Mouse (Mus musculus): Measurements from ENCODE around the gene Perm1. TPM values are rescaled to one million over a fixed set of nuclear protein-coding genes. Genes with fewer than 3 reads are reported as not detected.

Perm1 gene
- polyA plus RNA-seq, 1 experiment from 2014 or later: 1.4 TPM

- no peak overlapping the region for H3K4me2 ChIP-seq (replicated peaks; ENCODE audit: low read depth, low read length)
- H3K9me3 ChIP-seq (ENCODE audit: control insufficient read depth, low read length): no peaks in the 10 kb centered on the region
- H3K9ac ChIP-seq (ENCODE audit: low read depth, low read length): no peak overlapping the region
- WGBS: 41% methylated on average over 18 of the region's 18 CpGs
- H3K4me3 ChIP-seq (ENCODE audit: low read depth, low read length): no peak overlapping the region
- no peak overlapping the region for H3K27ac ChIP-seq (ENCODE audit: low read depth, low read length)
- no peaks in the 10 kb centered on the region for H3K27me3 ChIP-seq (ENCODE audit: control insufficient read depth, insufficient read depth, low read length)
- DNase-seq (ENCODE audit: low spot score) (no peak), ATAC-seq (ENCODE audit: low FRiP score) (0 out of 2 replicates have a peak, but pooled peaks have one; percentile 15)
- no peaks in the 10 kb centered on the region for H3K4me1 ChIP-seq (replicated peaks; ENCODE audit: control insufficient read depth, insufficient read depth, low read length)
- H3K36me3 ChIP-seq (ENCODE audit: control insufficient read depth, insufficient read depth, low read length): peaks cover 18% of the 10 kb centered on the region; the same call in 1 of the 2 replicates
Measured at GRCm38 (mm10) chr4:156227752-156228392, 12.2 kb downstream of the Perm1 start.

- DNase-seq (ENCODE audit: low spot score) (no peak), ATAC-seq (ENCODE audit: low FRiP score) (0 out of 2 replicates have a peak, but pooled peaks have one; percentile 15)
- H3K4me3 ChIP-seq (ENCODE audit: low read depth, low read length): no peak overlapping the region
- 0 out of 2 replicates have a peak, but pooled peaks cover 1% of the 10 kb centered on the region for H3K4me1 ChIP-seq (replicated peaks; ENCODE audit: control insufficient read depth, insufficient read depth, low read length)
- H3K27ac ChIP-seq (ENCODE audit: low read depth, low read length): no peak overlapping the region
- 28% methylated on average over 12 of the region's 12 CpGs for WGBS
- H3K9me3 ChIP-seq (ENCODE audit: control insufficient read depth, low read length): no peaks in the 10 kb centered on the region
- no peaks in the 10 kb centered on the region for H3K27me3 ChIP-seq (ENCODE audit: control insufficient read depth, insufficient read depth, low read length)
- H3K4me2 ChIP-seq (replicated peaks; ENCODE audit: low read depth, low read length): no peak overlapping the region
- peaks cover 18% of the 10 kb centered on the region; the same call in 1 of the 2 replicates for H3K36me3 ChIP-seq (ENCODE audit: control insufficient read depth, insufficient read depth, low read length)
- H3K9ac ChIP-seq (ENCODE audit: low read depth, low read length): no peak overlapping the region
Measured at GRCm38 (mm10) chr4:156228393-156229024, 12.8 kb downstream of the Perm1 start.

GRCm38 (mm10) chr4:156234021-156234501, 18.4 kb downstream of the Perm1 start:
- H3K27ac ChIP-seq (ENCODE audit: low read depth, low read length): peak overlapping the region; percentile 74
- peak overlapping the region; percentile 87 for H3K4me2 ChIP-seq (replicated peaks; ENCODE audit: low read depth, low read length)
- DNase-seq (ENCODE audit: low spot score): peak; percentile 47
- peak; percentile 33; the same call in 1 of the 2 replicates for ATAC-seq (ENCODE audit: low FRiP score)
- H3K9me3 ChIP-seq (ENCODE audit: control insufficient read depth, low read length): no peaks in the 10 kb centered on the region
- H3K9ac ChIP-seq (ENCODE audit: low read depth, low read length): peak overlapping the region; percentile 48
- peaks cover 18% of the 10 kb centered on the region; the same call in 1 of the 2 replicates for H3K36me3 ChIP-seq (ENCODE audit: control insufficient read depth, insufficient read depth, low read length)
- 2% methylated on average over 17 of the region's 17 CpGs for WGBS
- H3K4me3 ChIP-seq (ENCODE audit: low read depth, low read length): peak overlapping the region; percentile 65
- no peaks in the 10 kb centered on the region for H3K27me3 ChIP-seq (ENCODE audit: control insufficient read depth, insufficient read depth, low read length)
- H3K4me1 ChIP-seq (replicated peaks; ENCODE audit: control insufficient read depth, insufficient read depth, low read length): 0 out of 2 replicates have a peak, but pooled peaks cover 3% of the 10 kb centered on the region

GRCm38 (mm10) chr4:156234701-156235213, 19.1 kb downstream of the Perm1 start, which contains the start of gene Plekhn1:
TSS of gene Plekhn1 (minus strand) at chr4:156234857.
- H3K4me2 ChIP-seq (replicated peaks; ENCODE audit: low read depth, low read length): peak within 1 kb of the TSS; percentile 87
- H3K36me3 ChIP-seq (ENCODE audit: control insufficient read depth, insufficient read depth, low read length): peaks cover 15% of the 10 kb centered on the region; the same call in 1 of the 2 replicates
- DNase-seq (ENCODE audit: low spot score): peak; percentile 86
- H3K4me1 ChIP-seq (replicated peaks; ENCODE audit: control insufficient read depth, insufficient read depth, low read length): 0 out of 2 replicates have a peak, but pooled peaks cover 3% of the 10 kb centered on the region
- peak within 1 kb of the TSS; percentile 88 for H3K27ac ChIP-seq (ENCODE audit: low read depth, low read length)
- H3K9me3 ChIP-seq (ENCODE audit: control insufficient read depth, low read length): no peaks in the 10 kb centered on the region
- WGBS: under 1% methylated on average over 31 of the region's 48 CpGs
- ATAC-seq (ENCODE audit: low FRiP score): peak; percentile 54
- H3K27me3 ChIP-seq (ENCODE audit: control insufficient read depth, insufficient read depth, low read length): no peaks in the 10 kb centered on the region
- peak within 1 kb of the TSS; percentile 48 for H3K9ac ChIP-seq (ENCODE audit: low read depth, low read length)
- peak within 1 kb of the TSS; percentile 94 for H3K4me3 ChIP-seq (ENCODE audit: low read depth, low read length)

- DNase-seq (ENCODE audit: low spot score): peak; percentile 70
- peaks cover 14% of the 10 kb centered on the region; the same call in 1 of the 2 replicates for H3K36me3 ChIP-seq (ENCODE audit: control insufficient read depth, insufficient read depth, low read length)
Measured at GRCm38 (mm10) chr4:156235360-156235770, 19.7 kb downstream of the Perm1 start.

GRCm38 (mm10) chr4:156235808-156236533, 20.3 kb downstream of the Perm1 start, which contains the start of gene Noc2l:
TSS of gene Noc2l (plus strand) at chr4:156236010.
- ATAC-seq (ENCODE audit: low FRiP score): peak; percentile 88
- no peaks in the 10 kb centered on the region for H3K9me3 ChIP-seq (ENCODE audit: control insufficient read depth, low read length)

More at GRCm38 (mm10) chr4:156235360-156235770, 19.7 kb downstream of the Perm1 start:
- Histone ChIP-seq H3K27ac (ENCODE audit: low read depth, low read length) (peak overlapping the region; percentile 88; the same call in 1 of the 2 replicates), H3K9me3 (ENCODE audit: control insufficient read depth, low read length) (no peaks in the 10 kb centered on the region), H3K4me3 (ENCODE audit: low read depth, low read length) (peak overlapping the region; percentile 94), H3K4me1 (replicated peaks; ENCODE audit: control insufficient read depth, insufficient read depth, low read length) (0 out of 2 replicates have a peak, but pooled peaks cover 3% of the 10 kb centered on the region), H3K9ac (ENCODE audit: low read depth, low read length) (peak overlapping the region; percentile 44), H3K4me2 (replicated peaks; ENCODE audit: low read depth, low read length) (peak overlapping the region; percentile 50), H3K27me3 (ENCODE audit: control insufficient read depth, insufficient read depth, low read length) (no peaks in the 10 kb centered on the region)
- ATAC-seq (ENCODE audit: low FRiP score): peak; percentile 34
- WGBS: 2% methylated on average over 15 of the region's 15 CpGs

GRCm38 (mm10) chr4:156236651-156237447, 21.2 kb downstream of the Perm1 start:
- H3K27me3 ChIP-seq (ENCODE audit: control insufficient read depth, insufficient read depth, low read length): no peaks in the 10 kb centered on the region
- no peak for ATAC-seq (ENCODE audit: low FRiP score)
- peaks cover 6% of the 10 kb centered on the region for H3K36me3 ChIP-seq (ENCODE audit: control insufficient read depth, insufficient read depth, low read length)
- peak overlapping the region; percentile 50 for H3K4me2 ChIP-seq (replicated peaks; ENCODE audit: low read depth, low read length)
- peak overlapping the region; percentile 77 for H3K9ac ChIP-seq (ENCODE audit: low read depth, low read length)
- peak overlapping the region; percentile 94 for H3K4me3 ChIP-seq (ENCODE audit: low read depth, low read length)
- 20% methylated on average over 50 of the region's 60 CpGs for WGBS
- H3K4me1 ChIP-seq (replicated peaks; ENCODE audit: control insufficient read depth, insufficient read depth, low read length): 0 out of 2 replicates have a peak, but pooled peaks cover 3% of the 10 kb centered on the region
- peak; percentile 45 for DNase-seq (ENCODE audit: low spot score)
- H3K9me3 ChIP-seq (ENCODE audit: control insufficient read depth, low read length): no peaks in the 10 kb centered on the region
- H3K27ac ChIP-seq (ENCODE audit: low read depth, low read length): peak overlapping the region; percentile 88

More at GRCm38 (mm10) chr4:156235808-156236533, 20.3 kb downstream of the Perm1 start, which contains the start of gene Noc2l:
- Histone ChIP-seq H3K27me3 (ENCODE audit: control insufficient read depth, insufficient read depth, low read length) (no peaks in the 10 kb centered on the region), H3K4me1 (replicated peaks; ENCODE audit: control insufficient read depth, insufficient read depth, low read length) (0 out of 2 replicates have a peak, but pooled peaks cover 3% of the 10 kb centered on the region), H3K9ac (ENCODE audit: low read depth, low read length) (peak within 1 kb of the TSS; percentile 77), H3K36me3 (ENCODE audit: control insufficient read depth, insufficient read depth, low read length) (peaks cover 10% of the 10 kb centered on the region; the same call in 1 of the 2 replicates), H3K4me2 (replicated peaks; ENCODE audit: low read depth, low read length) (peak within 1 kb of the TSS; percentile 87), H3K27ac (ENCODE audit: low read depth, low read length) (peak within 1 kb of the TSS; percentile 88), H3K4me3 (ENCODE audit: low read depth, low read length) (peak within 1 kb of the TSS; percentile 94)
- WGBS: under 1% methylated on average over 90 of the region's 90 CpGs
- peak; percentile 96 for DNase-seq (ENCODE audit: low spot score)
